Mouse (Mus musculus) hindbrain, postnatal 0 days (tissue): ENCODE data around the gene Kif3a. TPM values are rescaled to one million over a fixed set of nuclear protein-coding genes. Genes with fewer than 3 reads are reported as not detected.

ENCODE experiments used
- ATAC-seq: fragments of 200-750 bp; cut with Nextera tagmentation; 2 replicates; pipeline ENCODE4 v1.8.0; 2017; ENCODE audit warnings: mild to moderate bottlenecking, moderate TSS enrichment, moderate library complexity
- DNase-seq: peaks from one replicate; pipeline ENCODE4 v3.0.0-alpha.2; 2015; ENCODE audit warnings: low spot score
- H3K27ac ChIP-seq: fragments of 300-500 bp; sonication (generic); 2 replicates; pipeline ENCODE4 v1.5.1; 2014; ENCODE audit warnings: mild to moderate bottlenecking
- H3K27me3 ChIP-seq: fragments of 300-500 bp; sonication (generic); 2 replicates; pipeline ENCODE4 v1.6.1; 2014; ENCODE audit warnings: low read length, mixed read lengths; ENCODE audit not compliant: insufficient read depth
- H3K36me3 ChIP-seq: fragments of 300-500 bp; sonication (generic); 2 replicates; pipeline ENCODE4 v1.6.1; 2014; ENCODE audit warnings: low read length, mixed read lengths; ENCODE audit not compliant: insufficient read depth
- H3K4me1 ChIP-seq: fragments of 300-500 bp; sonication (generic); 2 replicates; pipeline ENCODE4 v1.6.1; 2014; ENCODE audit warnings: antibody characterized with exemption, low read length, mixed read lengths; ENCODE audit not compliant: insufficient read depth
- H3K4me2 ChIP-seq: fragments of 300-500 bp; sonication (generic); 2 replicates; pipeline ENCODE4 v1.6.1; 2014; ENCODE audit warnings: low read depth, mild to moderate bottlenecking, low read length, moderate library complexity, mixed read lengths
- H3K4me3 ChIP-seq: fragments of 300-500 bp; sonication (generic); 2 replicates; pipeline ENCODE4 v1.5.1; 2014; ENCODE audit warnings: low read length
- H3K9ac ChIP-seq: fragments of 300-500 bp; sonication (generic); replicated peaks from 2 replicates; pipeline ENCODE4 v1.6.1; 2014; ENCODE audit warnings: mild to moderate bottlenecking, low read length, moderate library complexity, mixed read lengths
- H3K9me3 ChIP-seq: fragments of 300-500 bp; sonication (generic); 2 replicates; pipeline ENCODE4 v1.6.1; 2016; ENCODE audit warnings: low read length, mixed read lengths
- CTCF ChIP-seq: IDR thresholded peaks from 2 replicates; pipeline ENCODE4 v1.5.1; 2016; ENCODE audit warnings: antibody characterized with exemption, control low read depth, low read depth
- WGBS: fragments of 180-500 bp; shearing (Covaris S2); extraction: QIAGEN DNeasy Blood & Tissue Kit; methylation state at CpG from one replicate; pipeline ENCODE4 v1.1.7; 2014; 5-methylcytosine and 5-hydroxymethylcytosine counted together
- polyA plus RNA-seq: library from polyadenylated mRNA; unstranded; fragments of >200 nt; fragmentation: Nextera tagmentation; extraction: Ambion mirVana; gene quantifications from 2 replicates; pipeline ENCODE4 v1.2.1, GENCODE M21; 2015
- total RNA-seq: library from RNA; depleted of rRNA; stranded (reverse); fragments of >200 nt; gene quantifications from 2 replicates; pipeline ENCODE4 v1.2.3, GENCODE M21; 2014

Gene Kif3a
- total and polyA plus RNA-seq, 2 experiments from 2014 or later = 82.9 to 344 TPM

GRCm38 (mm10) chr11:53561986-53562385 lies 5.2 kb upstream of the Kif3a start:
- no peak overlapping the region for H3K4me2 ChIP-seq
- no peak for DNase-seq
- TF ChIP-seq CTCF = no peak
- H3K9ac ChIP-seq = no peak overlapping the region
- 84% methylated on average over 2 of the region's 2 CpGs for WGBS
- H3K4me1 ChIP-seq = no peaks in the 10 kb centered on the region
- H3K36me3 ChIP-seq = no peaks in the 10 kb centered on the region
- no peak for ATAC-seq
- H3K4me3 ChIP-seq = no peak overlapping the region
- H3K27me3 ChIP-seq = no peaks in the 10 kb centered on the region
- H3K27ac ChIP-seq = no peak overlapping the region
- no peaks in the 10 kb centered on the region for H3K9me3 ChIP-seq

DNA sequence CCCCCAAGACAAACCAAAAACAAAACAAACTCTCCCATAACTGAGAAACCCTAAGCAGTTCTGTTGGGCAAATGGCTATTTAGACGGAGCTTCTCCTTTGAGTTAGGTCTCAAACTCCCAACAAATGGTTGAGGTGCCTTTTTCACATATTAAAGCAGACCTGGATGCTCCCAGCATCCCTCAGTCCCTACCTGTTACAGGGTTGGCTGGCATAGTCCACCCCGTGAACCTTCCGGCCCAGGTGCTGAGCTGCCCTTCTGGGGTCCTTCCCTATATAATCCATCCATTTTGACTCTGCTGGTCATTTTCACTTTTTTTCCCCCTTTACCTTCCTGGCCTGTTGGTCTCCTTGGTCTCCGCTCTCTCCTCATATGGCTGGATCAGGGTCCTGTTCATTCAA lies 533 bp upstream of the Kif3a start:
- Histone ChIP-seq H3K27ac (peak overlapping the region; percentile 80; the same call in 1 of the 2 replicates), H3K27me3 (no peaks in the 10 kb centered on the region), H3K4me3 (peak overlapping the region; percentile 81), H3K4me1 (peaks cover 5% of the 10 kb centered on the region; the same call in 1 of the 2 replicates), H3K36me3 (no peaks in the 10 kb centered on the region), H3K4me2 (peak overlapping the region; percentile 54), H3K9me3 (no peaks in the 10 kb centered on the region), H3K9ac (peak overlapping the region; percentile 87; the same call in 1 of the 2 replicates)
- 89% methylated on average over 4 of the region's 4 CpGs for WGBS
- ATAC-seq = no peak; the same call in 1 of the 2 replicates
- no peak for TF ChIP-seq CTCF
- no peak for DNase-seq

DNA sequence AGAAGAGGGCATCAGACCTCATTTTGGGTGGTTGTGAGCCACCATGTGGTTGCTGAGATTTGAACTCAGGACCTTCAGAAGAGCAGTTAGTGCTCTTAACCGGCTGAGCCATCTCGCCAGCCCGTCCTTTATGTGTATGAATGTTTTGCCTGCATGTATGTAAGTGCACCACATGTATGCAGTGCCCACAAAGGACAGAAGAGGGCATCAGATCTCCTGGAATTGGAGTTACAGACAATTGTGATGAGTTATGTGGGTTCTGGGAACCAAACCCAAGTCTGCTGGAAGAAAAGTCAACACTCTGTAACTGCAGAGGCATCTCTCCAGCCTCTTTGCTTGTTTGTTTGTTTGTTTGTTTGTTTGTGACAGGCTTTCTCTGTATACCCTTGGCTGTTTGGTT lies 13.4 kb downstream of the Kif3a start:
- peak; percentile 42 for TF ChIP-seq CTCF
- ATAC-seq = no peak
- H3K27ac ChIP-seq = no peak overlapping the region
- H3K4me2 ChIP-seq = no peak overlapping the region
- no peak overlapping the region for H3K9ac ChIP-seq
- no peaks in the 10 kb centered on the region for H3K27me3 ChIP-seq
- no peaks in the 10 kb centered on the region for H3K4me1 ChIP-seq
- peaks cover 40% of the 10 kb centered on the region for H3K36me3 ChIP-seq
- no peak overlapping the region for H3K4me3 ChIP-seq
- 99% methylated on average over 3 of the region's 3 CpGs for whole genome bisulfite sequencing
- no peak for DNase-seq
- no peaks in the 10 kb centered on the region for H3K9me3 ChIP-seq

GRCm38 (mm10) chr11:53583151-53583550 lies 16.0 kb downstream of the Kif3a start:
- peak; percentile 59 for TF ChIP-seq CTCF
- H3K9me3 ChIP-seq = no peaks in the 10 kb centered on the region
- H3K4me2 ChIP-seq = no peak overlapping the region
- no peaks in the 10 kb centered on the region for H3K4me1 ChIP-seq
- no peak overlapping the region for H3K4me3 ChIP-seq
- WGBS = 57% methylated on average over 10 of the region's 10 CpGs
- no peak overlapping the region for H3K9ac ChIP-seq
- no peak overlapping the region for H3K27ac ChIP-seq
- DNase-seq (peak; percentile 35), ATAC-seq (no peak)
- H3K36me3 ChIP-seq = peaks cover 49% of the 10 kb centered on the region
- H3K27me3 ChIP-seq = no peaks in the 10 kb centered on the region

- peaks cover 54% of the 10 kb centered on the region for H3K36me3 ChIP-seq
- TF ChIP-seq CTCF = peak; percentile 80
- ATAC-seq = peak; percentile 55; the same call in 1 of the 2 replicates
- DNase-seq = peak; percentile 69
- no peaks in the 10 kb centered on the region for H3K9me3 ChIP-seq
- no peak overlapping the region for H3K4me3 ChIP-seq
- H3K9ac ChIP-seq = no peak overlapping the region
- H3K27ac ChIP-seq = no peak overlapping the region
- no peaks in the 10 kb centered on the region for H3K27me3 ChIP-seq
- WGBS = 65% methylated on average over 3 of the region's 3 CpGs
- no peak overlapping the region for H3K4me2 ChIP-seq
- H3K4me1 ChIP-seq = no peaks in the 10 kb centered on the region
Measured at GRCm38 (mm10) chr11:53584849-53585248, 17.7 kb downstream of the Kif3a start.

- ATAC-seq = no peak
- WGBS = 97% methylated on average over 6 of the region's 6 CpGs
Measured at GRCm38 (mm10) chr11:53585510-53585909, 18.3 kb downstream of the Kif3a start.

GRCm38 (mm10) chr11:53588279-53588678 lies 21.1 kb downstream of the Kif3a start:
- Histone ChIP-seq H3K27me3 (no peaks in the 10 kb centered on the region), H3K4me1 (no peaks in the 10 kb centered on the region), H3K4me2 (no peak overlapping the region), H3K4me3 (no peak overlapping the region), H3K9ac (no peak overlapping the region), H3K27ac (no peak overlapping the region), H3K9me3 (no peaks in the 10 kb centered on the region), H3K36me3 (peaks cover 67% of the 10 kb centered on the region)
- no peak for DNase-seq
- ATAC-seq = no peak
- 81% methylated on average over 8 of the region's 8 CpGs for WGBS
- TF ChIP-seq CTCF = no peak

More at GRCm38 (mm10) chr11:53585510-53585909, 18.3 kb downstream of the Kif3a start:
- no peak for DNase-seq
- no peak for TF ChIP-seq CTCF
- H3K36me3 ChIP-seq = peaks cover 55% of the 10 kb centered on the region
- H3K4me3 ChIP-seq = no peak overlapping the region
- no peak overlapping the region for H3K9ac ChIP-seq
- H3K27ac ChIP-seq = no peak overlapping the region
- no peaks in the 10 kb centered on the region for H3K4me1 ChIP-seq
- no peak overlapping the region for H3K4me2 ChIP-seq
- H3K9me3 ChIP-seq = no peaks in the 10 kb centered on the region
- no peaks in the 10 kb centered on the region for H3K27me3 ChIP-seq
